Mouse (Mus musculus) G1E (cell line): ENCODE results near the gene Nkx2-1.

Experiments used
- CTCF ChIP-seq: IDR thresholded peaks from 2 replicates; pipeline ENCODE4 v1.5.1; 2012; ENCODE audit warnings: low read depth, low read length, inconsistent platforms, mixed read lengths
- GATA1 ChIP-seq: IDR thresholded peaks from 2 replicates; pipeline ENCODE4 v1.6.1; 2012; ENCODE audit warnings: borderline replicate concordance, low read length, inconsistent platforms, mixed read lengths
- POLR2AphosphoS5 ChIP-seq: IDR thresholded peaks from 2 replicates; pipeline ENCODE4 v1.6.1; 2012; ENCODE audit warnings: low read depth, low read length, inconsistent platforms; ENCODE audit not compliant: insufficient replicate concordance
- TAL1 ChIP-seq: conservative IDR thresholded peaks from 2 replicates; pipeline ENCODE4 v1.6.1; 2012; ENCODE audit warnings: low read depth, low read length, inconsistent platforms, mixed read lengths

DNA sequence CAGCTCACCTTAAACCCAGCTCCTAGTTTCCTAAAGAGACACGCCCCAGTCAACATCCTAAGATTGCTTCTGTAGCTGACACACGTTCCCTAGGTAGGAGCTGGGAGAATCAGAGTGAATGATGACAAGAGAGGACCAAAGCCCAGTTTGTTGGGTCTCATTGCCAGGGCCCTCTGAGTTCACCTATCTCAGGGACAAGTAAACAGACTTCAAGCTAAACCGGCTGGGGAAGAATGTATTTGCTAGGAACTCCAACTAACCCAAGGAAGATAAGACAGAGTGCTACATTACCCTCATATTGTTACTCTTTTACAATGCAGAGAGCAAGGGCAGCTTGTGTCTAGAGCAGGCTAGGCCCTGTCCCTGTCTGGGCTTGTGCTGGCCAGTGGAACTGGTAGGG lies 6.8 kb downstream of the Nkx2-1 start:
- no peak for TF ChIP-seq CTCF
- TF ChIP-seq TAL1 = no peak
- no peak for TF ChIP-seq GATA1
- TF ChIP-seq POLR2AphosphoS5 = no peak
